19 mouse cellular contexts compared by ENCODE assay signal in genomic region chr1:45770051-45770450, GRCm38 (mm10). TPM values are rescaled to one million over a fixed set of nuclear protein-coding genes. Genes with fewer than 3 reads are reported as not detected.
A peak's percentile ranks its signal among the peaks of the same experiment; 100 is the strongest.
DNase-seq lines count a peak whose midpoint lies in the region; ATAC-seq and TF ChIP-seq lines count a peak whose summit lies in the region.
"Had no signal": no experiment of that assay in that cellular context is flagged by ENCODE, and none has a peak within 500 bp of the region (broad histone marks: within the 10 kb centered on the region; RNA-seq: fewer than 3 reads in every experiment).

No protein-coding gene starts in this region.

- H3K4me2 ChIP-seq in hindbrain, postnatal 0 days (ENCODE audit: low read depth, low read length), result no peak overlapping the region
- H3K4me2 ChIP-seq in lung, postnatal 0 days (replicated peaks; ENCODE audit: low read depth, low read length), result no peak overlapping the region
- H3K4me2 ChIP-seq in neural tube, embryonic 15.5 days, result no peak overlapping the region
- H3K4me2 ChIP-seq: limb, embryonic 15.5 days; neural tube, embryonic 12.5 days had no signal

- CTCF ChIA-PET in Patski (lab: Charles Lee), result interaction anchor here (1.3 to 1.5 kb wide), 2 partner anchors 13 to 320 kb away, joined by 3 read pairs; no protein-coding TSS in a partner anchor

- H3K9me3 ChIP-seq in hindbrain, postnatal 0 days (ENCODE audit: low read length), result no peaks in the 10 kb centered on the region
- no peaks in the 10 kb centered on the region for H3K9me3 ChIP-seq in hindbrain, embryonic 10.5 days
- no peaks in the 10 kb centered on the region for H3K9me3 ChIP-seq in lung, postnatal 0 days (ENCODE audit: low read length)
- no peaks in the 10 kb centered on the region for H3K9me3 ChIP-seq in neural tube, embryonic 15.5 days (replicated peaks)
- H3K9me3 ChIP-seq: limb, embryonic 15.5 days; neural tube, embryonic 12.5 days had no signal

- H3K27me3 ChIP-seq in hindbrain, postnatal 0 days (ENCODE audit: insufficient read depth, low read length), result no peaks in the 10 kb centered on the region
- no peaks in the 10 kb centered on the region for H3K27me3 ChIP-seq in hindbrain, embryonic 10.5 days (ENCODE audit: insufficient read depth, poor library complexity, severe bottlenecking)
- no peaks in the 10 kb centered on the region for H3K27me3 ChIP-seq in lung, postnatal 0 days (replicated peaks; ENCODE audit: insufficient read depth, low read length)
- no peaks in the 10 kb centered on the region for H3K27me3 ChIP-seq in Patski
- H3K27me3 ChIP-seq in neural tube, embryonic 15.5 days (replicated peaks), result no peaks in the 10 kb centered on the region
- H3K27me3 ChIP-seq: limb, embryonic 15.5 days; neural tube, embryonic 12.5 days had no signal

- no peak overlapping the region for H3K4me3 ChIP-seq in hindbrain, postnatal 0 days (ENCODE audit: low read length)
- H3K4me3 ChIP-seq in hindbrain, embryonic 10.5 days, result no peak overlapping the region
- no peak overlapping the region for H3K4me3 ChIP-seq in lung, postnatal 0 days (ENCODE audit: low read depth, low read length)
- H3K4me3 ChIP-seq in neural tube, embryonic 15.5 days (replicated peaks), result no peak overlapping the region
- H3K4me3 ChIP-seq: limb, embryonic 15.5 days; neural tube, embryonic 12.5 days had no signal

- H3K9ac ChIP-seq in hindbrain, postnatal 0 days (replicated peaks; ENCODE audit: low read length), result no peak overlapping the region
- H3K9ac ChIP-seq in lung, postnatal 0 days (replicated peaks; ENCODE audit: low read depth), result no peak overlapping the region
- no peak overlapping the region for H3K9ac ChIP-seq in neural tube, embryonic 15.5 days (replicated peaks)
- H3K9ac ChIP-seq: limb, embryonic 15.5 days; neural tube, embryonic 12.5 days had no signal

- no peak overlapping the region for H3K27ac ChIP-seq in hindbrain, postnatal 0 days
- no peak overlapping the region for H3K27ac ChIP-seq in hindbrain, embryonic 10.5 days
- no peak overlapping the region for H3K27ac ChIP-seq in lung, postnatal 0 days (ENCODE audit: low read length)
- H3K27ac ChIP-seq in neural tube, embryonic 15.5 days (replicated peaks), result no peak overlapping the region
- H3K27ac ChIP-seq: limb, embryonic 15.5 days; neural tube, embryonic 12.5 days had no signal

- no peaks in the 10 kb centered on the region for H3K4me1 ChIP-seq in hindbrain, postnatal 0 days (ENCODE audit: insufficient read depth, low read length)
- no peaks in the 10 kb centered on the region for H3K4me1 ChIP-seq in hindbrain, embryonic 10.5 days (replicated peaks)
- H3K4me1 ChIP-seq in lung, postnatal 0 days (ENCODE audit: insufficient read depth, low read depth, low read length), result no peaks in the 10 kb centered on the region
- no peaks in the 10 kb centered on the region for H3K4me1 ChIP-seq in neural tube, embryonic 15.5 days
- H3K4me1 ChIP-seq: neural tube, embryonic 12.5 days had no signal

- no peaks in the 10 kb centered on the region for H3K36me3 ChIP-seq in hindbrain, postnatal 0 days (ENCODE audit: insufficient read depth, low read length)
- H3K36me3 ChIP-seq in hindbrain, embryonic 10.5 days, result no peaks in the 10 kb centered on the region
- no peaks in the 10 kb centered on the region for H3K36me3 ChIP-seq in lung, postnatal 0 days (ENCODE audit: insufficient read depth, low read length)
- no peaks in the 10 kb centered on the region for H3K36me3 ChIP-seq in neural tube, embryonic 15.5 days
- H3K36me3 ChIP-seq: limb, embryonic 15.5 days; neural tube, embryonic 12.5 days had no signal

- POLR2A ChIA-PET in Patski (lab: Charles Lee), result no interaction called here

- no peak for DNase-seq in hindbrain, postnatal 0 days (ENCODE audit: low spot score)
- no peak for DNase-seq in hindbrain, embryonic 10.5 days (ENCODE audit: low spot score)
- DNase-seq in lung, postnatal 0 days (ENCODE audit: low spot score), result no peak
- DNase-seq in lung, postnatal 4 days, result no peak
- DNase-seq in Patski (ENCODE audit: low read depth, low spot score), result no peak
- no peak for DNase-seq in thymus, postnatal 10 days (ENCODE audit: low spot score in 2 of 2)
- DNase-seq: adrenal gland, postnatal 10 days; cerebellum, adult 9-10 months; gastrocnemius, postnatal 25 days; kidney, postnatal 4 days; lung, adult 2 months; lung, postnatal 36 days; thymus, postnatal 4 days had no signal

- in situ Hi-C loops in Patski (cut with MboI; ENCODE audit: low pct_unique_long_range_greater_than_20kb), result loop anchor here (5.0 to 25.0 kb wide), 2 partner anchors 143 to 1208 kb away; partner anchors contain the start of gene Gulp1

- no peak for TF ChIP-seq EP300 in lung, postnatal 0 days (IDR thresholded peaks at IDR 0.05)

- 0 out of 2 replicates have a peak, but pooled peaks have one; percentile 9 for TF ChIP-seq CTCF in hindbrain, postnatal 0 days (IDR thresholded peaks at IDR 0.05; ENCODE audit: low read depth)
- TF ChIP-seq CTCF in lung, postnatal 0 days (IDR thresholded peaks at IDR 0.05), result 0 out of 2 replicates have a peak, but pooled peaks have one; percentile 3
- peak; percentile 12 for TF ChIP-seq CTCF in Patski (IDR thresholded peaks at IDR 0.05)

- ATAC-seq in hindbrain, postnatal 0 days, result no peak
- no peak for ATAC-seq in lung, postnatal 0 days
- no peak for ATAC-seq in Patski
- no peak for ATAC-seq in neural tube, embryonic 15.5 days (ENCODE audit: low FRiP score)
- ATAC-seq: activated CD4-positive, CD25-positive, alpha-beta regulatory T cell, adult 4 months; forebrain, embryonic 14.5 days; inflammation-experienced regulatory T-cells, adult 6 months had no signal

- 98% methylated on average over 2 of the region's 2 CpGs for WGBS in hindbrain, postnatal 0 days
- 93% methylated on average over 2 of the region's 2 CpGs for WGBS in hindbrain, embryonic 10.5 days
- 96% methylated on average over 2 of the region's 2 CpGs for WGBS in lung, postnatal 0 days
- 95% methylated on average over 2 of the region's 2 CpGs for WGBS in neural tube, embryonic 15.5 days

RNA-seq across cellular contexts. Expression of gene Wdr75, which starts 24.9 kb away (rescaled TPM):
- 246 and 336 TPM in 2 replicates for total RNA-seq in hindbrain, postnatal 0 days (2014; rRNA removed)
- 41.3 and 44.0 TPM in 2 replicates for polyA plus RNA-seq in hindbrain, postnatal 0 days (2015; fragmentation: Nextera tagmentation; extraction: Ambion mirVana)
- 65.7 and 87.6 TPM in 2 replicates for polyA plus RNA-seq in hindbrain, embryonic 10.5 days (2016; fragmentation: Nextera tagmentation; extraction: Ambion mirVana)
- 29.3 and 31.3 TPM in 2 replicates for polyA plus RNA-seq in lung, postnatal 0 days (2015; fragmentation: Nextera tagmentation; extraction: Ambion mirVana)
- 48.1 TPM for polyA plus RNA-seq in Patski (2021)
- 55.8 and 58.6 TPM in 2 replicates for polyA plus RNA-seq in neural tube, embryonic 15.5 days (2015; fragmentation: Nextera tagmentation; extraction: Ambion mirVana)
